Mouse (Mus musculus) heart, adult 9 months (tissue): ENCODE data around the gene Noxo1.

Experiments
- DNase-seq, 2 experiments: peaks; one replicate each; pipeline ENCODE4 v3.0.0; 2022; ENCODE audit warnings: low spot score in 2 of 2

Noxo1 gene

DNA sequence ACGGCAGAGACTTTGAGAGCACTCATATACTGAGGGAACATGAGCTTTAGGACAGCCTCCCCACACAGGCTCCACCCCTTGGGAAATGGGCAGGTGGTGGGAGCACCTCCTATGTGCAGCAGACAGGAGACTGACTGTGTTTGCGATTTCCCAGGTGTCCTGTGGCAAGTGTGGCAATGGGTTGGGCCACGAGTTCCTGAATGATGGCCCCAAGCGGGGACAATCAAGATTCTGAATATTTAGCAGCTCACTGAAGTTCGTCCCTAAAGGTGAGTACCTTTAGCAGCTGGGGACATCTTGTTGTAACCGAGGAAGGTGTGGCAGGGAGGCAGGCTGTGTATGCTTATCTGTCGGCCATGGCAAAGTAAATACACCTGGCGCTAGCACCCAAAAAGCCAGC lies 43.9 kb downstream of the Noxo1 start:
- DNase-seq: no peak

DNA sequence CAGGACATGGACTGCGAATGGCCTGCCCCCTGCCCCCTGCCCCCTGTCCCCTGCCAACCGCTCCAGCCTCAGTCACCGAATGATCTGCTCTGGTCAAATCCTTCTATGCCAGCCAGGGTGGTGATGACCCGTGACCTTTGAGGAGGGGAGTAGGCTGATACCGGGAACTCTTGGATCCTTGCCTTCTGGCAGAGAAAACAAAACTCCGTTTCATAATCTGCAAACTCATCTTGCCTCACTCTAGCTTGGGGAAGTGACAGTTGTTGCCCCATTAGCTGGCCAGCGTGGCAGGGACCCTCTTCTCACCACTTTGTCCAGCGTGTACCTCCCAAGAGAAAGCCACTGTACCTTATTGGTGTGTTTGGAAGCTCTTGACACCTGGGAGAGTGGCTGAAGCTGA lies 46.3 kb downstream of the Noxo1 start:
- no peak for DNase-seq

DNA sequence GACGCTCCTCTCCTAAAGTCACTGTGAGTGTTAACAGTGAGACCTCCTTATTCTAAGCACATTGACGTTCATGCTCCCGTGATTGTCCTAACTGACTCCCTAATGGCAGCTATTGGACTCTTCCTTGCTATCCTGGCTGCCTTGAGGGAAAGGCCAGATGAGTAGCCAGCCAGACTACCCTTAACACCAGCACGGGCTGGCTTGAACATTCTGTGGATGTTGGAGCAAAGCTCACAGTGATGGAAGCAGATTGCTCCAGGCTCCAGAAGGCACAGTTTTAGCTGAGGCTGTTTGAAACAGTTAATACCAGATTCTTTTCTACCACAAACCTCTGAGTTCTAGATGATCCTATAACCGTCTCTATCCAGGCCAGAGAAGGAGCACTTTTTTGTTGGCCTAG lies 47.9 kb downstream of the Noxo1 start:
- no peak for DNase-seq

DNA sequence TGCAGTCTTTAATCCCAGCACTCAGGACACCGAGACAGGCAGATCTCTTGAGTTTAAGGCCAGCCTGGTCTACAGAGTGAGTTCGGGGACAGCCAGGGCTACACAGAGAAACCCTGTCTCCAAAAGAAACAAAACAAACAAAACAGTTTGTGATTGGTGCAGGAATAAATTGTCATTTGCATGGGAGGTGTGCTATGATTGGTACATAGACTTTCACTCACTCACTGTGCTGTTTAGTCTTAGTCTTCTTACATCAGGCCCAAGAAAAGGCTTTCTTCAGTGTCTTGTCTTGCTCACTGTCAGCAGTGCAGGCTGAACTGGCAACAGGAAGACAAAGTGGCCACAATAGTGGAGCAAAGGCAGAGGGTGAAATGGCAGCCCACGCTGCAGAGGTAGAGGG lies 48.3 kb downstream of the Noxo1 start:
- DNase-seq: no peak

DNA sequence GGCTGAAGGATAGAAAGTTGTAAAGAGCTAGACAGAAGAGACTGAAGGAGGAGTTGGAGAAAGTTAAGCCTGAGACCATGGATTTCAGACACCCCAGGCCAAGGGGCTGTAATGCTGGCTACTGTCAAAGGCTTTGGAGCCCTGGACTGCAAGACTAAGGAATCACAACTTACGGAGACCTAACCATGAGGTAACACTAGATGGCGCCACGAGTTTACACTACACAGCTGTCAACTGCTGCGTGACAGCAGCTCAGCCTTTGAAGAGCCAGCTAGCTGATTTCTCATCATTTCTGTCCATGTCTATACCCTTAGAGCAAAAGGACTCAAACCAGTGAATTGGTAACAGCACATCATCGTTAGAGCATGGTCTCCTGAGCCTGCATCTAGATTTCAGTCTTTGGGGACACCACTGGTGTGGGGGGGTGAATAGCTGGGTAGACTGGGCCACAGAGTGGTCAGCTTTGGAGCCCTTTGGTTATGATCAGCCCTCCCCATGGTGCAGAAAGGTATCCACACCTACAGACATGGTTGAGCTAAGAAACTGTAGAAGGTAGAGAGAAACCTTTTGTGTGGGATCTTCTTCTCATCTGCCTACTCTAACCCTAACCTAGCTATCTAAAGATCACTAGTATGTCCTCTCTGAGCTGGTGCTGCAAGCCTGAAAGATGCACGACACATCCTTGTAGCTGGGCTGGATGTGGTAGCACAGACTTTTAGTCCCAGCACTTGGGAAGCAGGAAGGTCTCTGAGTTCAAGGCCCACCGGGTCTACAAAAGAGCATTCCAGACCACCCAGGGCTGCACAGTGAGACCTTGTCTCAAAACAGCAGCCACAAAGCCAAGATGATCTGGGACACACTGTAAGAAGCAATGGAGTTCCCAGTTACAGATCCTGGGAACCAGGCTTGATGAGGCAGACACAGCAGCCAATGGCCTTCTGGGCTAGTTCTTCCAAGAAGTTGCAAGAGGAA lies 49.8 kb downstream of the Noxo1 start:
- DNase-seq: peak; percentile 50 to 78

DNA sequence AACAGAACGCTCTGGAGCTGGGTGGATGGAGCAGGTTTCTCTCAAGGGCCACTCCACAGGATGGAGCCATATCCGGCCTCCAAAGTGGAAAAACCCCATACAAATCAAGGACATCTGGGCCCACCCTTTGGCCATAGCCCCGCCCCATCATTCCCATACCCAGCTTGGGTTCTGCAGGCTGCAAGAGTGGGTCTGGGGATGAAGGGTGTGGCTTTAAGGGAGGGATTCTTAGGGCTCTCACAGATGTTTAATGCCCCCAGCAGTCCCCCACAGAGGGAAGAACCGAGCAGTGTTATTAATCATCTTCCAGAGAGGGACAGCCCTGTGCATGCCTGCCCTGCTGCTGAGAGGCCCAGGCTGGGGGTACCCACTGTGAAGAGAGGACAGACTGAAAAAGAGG lies 51.0 kb downstream of the Noxo1 start:
- DNase-seq: no peak
